Mouse (Mus musculus): ENCODE results near the gene Dusp22. TPM values are rescaled to one million over a fixed set of nuclear protein-coding genes. Genes with fewer than 3 reads are reported as not detected.
A peak's percentile ranks its signal among the peaks of the same experiment; 100 is the strongest.

Gene Dusp22
- polyA plus RNA-seq, 1 experiment from 2014 or later: 18.0 TPM

DNA sequence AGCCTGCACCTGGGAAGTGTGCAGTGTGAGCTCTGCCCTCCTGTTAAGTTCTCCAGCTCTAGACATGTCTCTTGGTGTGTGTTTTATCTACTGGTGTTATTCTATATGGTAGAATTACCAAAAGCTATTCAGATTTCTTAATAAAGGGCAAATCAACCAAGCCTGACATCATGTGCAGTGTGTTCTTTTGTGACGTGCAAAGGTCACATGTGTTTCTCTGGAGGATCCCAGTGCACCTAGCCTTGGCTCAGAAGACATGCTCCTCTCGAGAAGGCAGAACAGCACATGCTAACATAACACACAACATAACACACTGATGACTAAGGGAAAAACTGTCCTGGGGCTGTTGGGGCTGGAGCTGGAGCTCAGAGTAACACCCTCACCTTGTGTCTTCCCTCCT, 51.3 kb downstream of the Dusp22 start:
- H3K27me3 ChIP-seq (replicated peaks; ENCODE audit: low read depth, poor library complexity, severe bottlenecking): no peaks in the 10 kb centered on the region
- DNase-seq (ENCODE audit: low spot score): no peak
- no peak overlapping the region for H3K4me3 ChIP-seq
- H3K4me1 ChIP-seq: no peaks in the 10 kb centered on the region
- no peak overlapping the region for H3K27ac ChIP-seq (replicated peaks)
- no peaks in the 10 kb centered on the region; the same call in 1 of the 2 replicates for H3K36me3 ChIP-seq (replicated peaks)
- 86% methylated on average over 2 of the region's 2 CpGs for WGBS
- no peaks in the 10 kb centered on the region for H3K9me3 ChIP-seq

DNA sequence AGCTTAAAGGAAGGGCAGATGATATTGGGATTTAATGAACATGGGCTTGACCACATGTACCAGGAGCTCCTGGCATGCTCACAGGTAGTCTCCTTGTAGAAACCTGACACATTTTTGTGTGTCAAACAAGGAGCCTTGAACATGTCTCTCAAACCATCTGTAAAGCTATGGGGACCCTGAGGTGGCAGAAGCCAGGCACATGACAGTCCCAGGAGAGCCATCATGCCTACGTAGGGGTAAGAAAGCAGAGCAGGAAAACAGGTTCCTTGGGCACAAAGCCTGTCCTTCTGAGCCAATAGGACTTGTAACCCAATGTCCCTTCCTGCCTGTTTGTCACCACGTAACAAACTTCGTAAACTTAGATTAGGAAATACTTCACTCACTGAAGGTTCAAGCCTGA, 51.9 kb downstream of the Dusp22 start:
- no peaks in the 10 kb centered on the region for H3K27me3 ChIP-seq (replicated peaks; ENCODE audit: low read depth, poor library complexity, severe bottlenecking)
- H3K4me3 ChIP-seq: no peak overlapping the region
- H3K36me3 ChIP-seq (replicated peaks): no peaks in the 10 kb centered on the region; the same call in 1 of the 2 replicates
- H3K9me3 ChIP-seq: no peaks in the 10 kb centered on the region
- WGBS: 93% methylated on average over 3 of the region's 3 CpGs
- peaks cover 1% of the 10 kb centered on the region; the same call in 1 of the 2 replicates for H3K4me1 ChIP-seq
- no peak overlapping the region for H3K27ac ChIP-seq (replicated peaks)
- DNase-seq (ENCODE audit: low spot score): no peak

DNA sequence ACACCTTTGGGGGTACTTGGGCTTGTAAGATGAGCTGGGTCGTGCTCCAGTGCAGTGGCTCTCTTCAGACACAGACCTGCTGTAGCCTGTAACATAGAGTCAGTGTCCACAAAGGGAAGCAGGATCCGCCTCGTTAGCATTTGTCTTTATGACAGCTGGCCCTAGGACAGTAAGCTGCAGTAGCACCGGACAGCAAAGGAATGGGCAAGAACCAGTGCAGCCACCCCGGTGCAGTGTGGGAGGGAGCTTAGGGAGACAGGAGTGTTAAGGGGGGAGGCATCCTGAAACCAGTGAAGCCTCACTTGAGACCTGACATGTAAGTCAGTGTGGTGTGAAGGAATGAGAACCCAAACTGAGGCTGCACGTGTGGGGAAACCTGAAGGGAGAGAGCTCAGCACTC, 52.5 kb downstream of the Dusp22 start:
- peaks cover 4% of the 10 kb centered on the region; the same call in 1 of the 2 replicates for H3K4me1 ChIP-seq
- H3K36me3 ChIP-seq (replicated peaks): no peaks in the 10 kb centered on the region; the same call in 1 of the 2 replicates
- no peak overlapping the region for H3K27ac ChIP-seq (replicated peaks)
- 88% methylated on average over 6 of the region's 6 CpGs for WGBS
- no peaks in the 10 kb centered on the region for H3K27me3 ChIP-seq (replicated peaks; ENCODE audit: low read depth, poor library complexity, severe bottlenecking)
- H3K4me3 ChIP-seq: no peak overlapping the region
- no peak for DNase-seq (ENCODE audit: low spot score)
- no peaks in the 10 kb centered on the region for H3K9me3 ChIP-seq

DNA sequence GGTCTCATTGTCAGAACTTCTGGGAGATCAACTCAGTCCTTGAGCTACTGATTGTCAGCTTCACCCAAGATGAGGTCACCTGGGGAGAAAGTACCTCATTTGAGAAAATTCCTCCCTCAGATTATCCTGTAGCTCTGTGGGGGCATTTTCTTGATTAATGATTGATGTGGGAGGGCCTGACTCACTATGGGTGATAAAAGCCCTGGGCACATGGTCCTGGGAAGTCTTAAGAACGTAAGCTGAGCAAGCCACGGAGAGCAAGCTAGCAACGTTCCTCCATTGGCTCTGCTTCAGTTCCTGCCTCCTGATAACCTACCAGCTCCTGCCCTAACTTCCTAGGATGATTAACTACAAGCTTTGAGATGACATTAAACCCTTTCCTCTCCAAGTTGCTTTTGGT, 53.8 kb downstream of the Dusp22 start:
- no peaks in the 10 kb centered on the region; the same call in 1 of the 2 replicates for H3K36me3 ChIP-seq (replicated peaks)
- peaks cover 4% of the 10 kb centered on the region; the same call in 1 of the 2 replicates for H3K4me1 ChIP-seq
- H3K27ac ChIP-seq (replicated peaks): no peak overlapping the region
- WGBS: 83% methylated on average over 3 of the region's 3 CpGs
- no peaks in the 10 kb centered on the region for H3K27me3 ChIP-seq (replicated peaks; ENCODE audit: low read depth, poor library complexity, severe bottlenecking)
- no peak overlapping the region for H3K4me3 ChIP-seq
- DNase-seq (ENCODE audit: low spot score): no peak
- H3K9me3 ChIP-seq: no peaks in the 10 kb centered on the region

DNA sequence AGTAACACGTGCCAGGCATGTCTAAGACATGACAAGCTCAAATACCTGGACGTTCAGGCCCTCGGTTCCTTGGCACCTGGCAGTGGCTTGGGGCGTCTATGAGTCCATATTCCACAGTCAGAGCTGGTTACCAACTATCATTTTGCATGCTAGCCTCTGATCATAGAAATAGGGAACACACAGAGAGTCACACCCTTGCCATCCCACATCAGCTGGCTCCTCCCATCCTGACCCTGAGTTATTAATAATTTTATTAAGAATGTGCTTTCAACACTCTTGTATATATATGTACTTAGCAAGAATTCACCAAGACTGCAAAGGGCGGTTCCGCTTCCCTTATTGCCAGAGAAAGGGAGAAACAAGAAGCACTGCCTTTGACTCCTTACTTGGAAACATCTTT, 54.8 kb downstream of the Dusp22 start:
- Histone ChIP-seq H3K27me3 (replicated peaks; ENCODE audit: low read depth, poor library complexity, severe bottlenecking) (no peaks in the 10 kb centered on the region), H3K4me1 (peaks cover 10% of the 10 kb centered on the region), H3K4me3 (no peak overlapping the region), H3K27ac (replicated peaks) (no peak overlapping the region), H3K9me3 (no peaks in the 10 kb centered on the region), H3K36me3 (replicated peaks) (no peaks in the 10 kb centered on the region)
- 90% methylated on average over 6 of the region's 6 CpGs for WGBS
- DNase-seq (ENCODE audit: low spot score): no peak

DNA sequence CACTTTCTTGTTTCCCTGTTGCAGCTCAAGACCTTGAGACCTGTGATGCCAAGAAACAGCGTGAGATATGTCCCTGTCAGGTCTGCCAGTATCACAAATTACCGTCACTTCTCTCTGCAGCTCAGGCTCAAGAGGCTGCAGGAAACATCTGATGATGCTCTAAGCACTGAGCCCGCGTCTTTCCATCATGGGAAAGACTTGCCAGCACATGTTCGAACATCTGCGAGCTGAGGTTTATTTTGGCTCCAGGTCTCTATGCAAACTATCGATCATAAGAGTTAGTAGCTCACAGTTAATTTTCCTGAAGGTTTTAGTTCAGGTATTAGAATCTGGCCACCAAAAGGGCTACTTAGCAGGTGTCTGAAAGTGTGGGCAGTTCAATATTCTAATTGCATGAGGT, 55.3 kb downstream of the Dusp22 start:
- no peaks in the 10 kb centered on the region for H3K9me3 ChIP-seq
- no peak for DNase-seq (ENCODE audit: low spot score)
- H3K27ac ChIP-seq (replicated peaks): no peak overlapping the region
- H3K27me3 ChIP-seq (replicated peaks; ENCODE audit: low read depth, poor library complexity, severe bottlenecking): no peaks in the 10 kb centered on the region
- H3K36me3 ChIP-seq (replicated peaks): no peaks in the 10 kb centered on the region
- H3K4me3 ChIP-seq: no peak overlapping the region
- H3K4me1 ChIP-seq: peaks cover 15% of the 10 kb centered on the region
- 88% methylated on average over 7 of the region's 7 CpGs for WGBS

DNA sequence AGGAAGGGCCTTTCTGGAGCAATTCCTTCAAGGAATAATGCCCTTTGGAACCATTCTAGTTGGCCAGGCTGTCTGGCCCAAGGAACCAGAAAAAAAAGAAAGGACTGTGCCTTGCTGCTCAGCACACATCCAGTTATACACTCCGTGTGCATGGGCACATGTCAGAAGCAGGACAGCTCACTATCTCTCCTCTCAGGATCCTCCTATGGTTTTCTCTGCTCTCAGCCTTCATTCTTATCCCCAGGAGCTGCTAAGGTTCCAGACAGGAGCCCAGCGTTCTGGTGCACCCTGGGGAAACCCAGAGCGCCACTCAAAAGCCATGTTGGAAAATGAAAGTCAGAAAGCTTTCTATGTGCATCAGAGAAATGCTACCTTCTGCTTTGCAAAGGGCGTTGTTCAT, 55.8 kb downstream of the Dusp22 start:
- Histone ChIP-seq H3K4me3 (no peak overlapping the region), H3K9me3 (no peaks in the 10 kb centered on the region), H3K27me3 (replicated peaks; ENCODE audit: low read depth, poor library complexity, severe bottlenecking) (no peaks in the 10 kb centered on the region), H3K27ac (replicated peaks) (no peak overlapping the region), H3K4me1 (peaks cover 16% of the 10 kb centered on the region), H3K36me3 (replicated peaks) (no peaks in the 10 kb centered on the region)
- WGBS: 86% methylated on average over 4 of the region's 4 CpGs
- no peak for DNase-seq (ENCODE audit: low spot score)

DNA sequence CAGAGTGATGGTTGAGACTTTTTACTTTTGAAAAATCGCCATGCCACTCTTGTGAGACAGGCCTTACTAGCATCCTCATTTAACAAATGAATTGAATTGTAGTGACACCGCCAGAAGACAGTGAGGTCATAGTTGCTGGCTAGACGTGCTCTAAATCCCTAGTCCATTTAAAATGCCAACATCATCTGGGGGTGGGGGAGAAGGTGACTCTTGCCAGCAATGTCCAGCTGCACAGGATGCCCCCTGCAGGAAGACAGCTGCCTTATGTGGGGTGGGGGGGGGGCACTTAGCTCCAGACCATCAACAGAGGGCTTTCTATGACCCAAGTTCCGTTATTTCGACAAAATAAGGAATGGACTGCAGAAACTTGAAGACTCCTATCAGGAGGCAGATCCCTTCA, 56.8 kb downstream of the Dusp22 start:
- Histone ChIP-seq H3K4me1 (peaks cover 19% of the 10 kb centered on the region), H3K9me3 (no peaks in the 10 kb centered on the region), H3K36me3 (replicated peaks) (no peaks in the 10 kb centered on the region), H3K4me3 (no peak overlapping the region), H3K27me3 (replicated peaks; ENCODE audit: low read depth, poor library complexity, severe bottlenecking) (no peaks in the 10 kb centered on the region), H3K27ac (replicated peaks) (no peak overlapping the region)
- no peak for DNase-seq (ENCODE audit: low spot score)
- 78% methylated on average over 5 of the region's 5 CpGs for WGBS

DNA sequence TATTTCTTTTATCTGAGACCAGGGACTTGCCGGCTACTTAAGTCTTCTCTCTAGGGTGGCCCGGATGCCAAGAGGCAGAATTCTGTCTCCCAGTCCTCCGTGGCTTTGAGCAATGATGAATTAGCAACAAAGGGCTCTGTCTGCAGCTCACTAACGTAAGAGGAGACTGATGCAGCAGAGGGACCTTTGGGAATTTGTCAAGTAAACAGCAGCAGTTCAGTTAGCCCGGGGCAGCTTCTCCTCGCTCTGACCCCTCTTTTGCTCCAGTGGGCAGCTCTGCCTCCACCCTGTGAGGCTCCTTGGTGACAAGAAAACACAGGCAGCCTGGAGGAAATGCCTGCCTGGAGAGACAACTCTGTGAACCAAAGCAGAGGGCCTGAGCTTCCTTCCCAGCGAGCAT, 62.8 kb downstream of the Dusp22 start:
- Histone ChIP-seq H3K27me3 (replicated peaks; ENCODE audit: low read depth, poor library complexity, severe bottlenecking) (no peaks in the 10 kb centered on the region), H3K4me3 (no peak overlapping the region), H3K36me3 (replicated peaks) (no peaks in the 10 kb centered on the region), H3K27ac (replicated peaks) (peak overlapping the region; percentile 49; the same call in 1 of the 2 replicates), H3K4me1 (peaks cover 49% of the 10 kb centered on the region), H3K9me3 (no peaks in the 10 kb centered on the region)
- DNase-seq (ENCODE audit: low spot score): peak; percentile 54
- WGBS: 7% methylated on average over 7 of the region's 7 CpGs

DNA sequence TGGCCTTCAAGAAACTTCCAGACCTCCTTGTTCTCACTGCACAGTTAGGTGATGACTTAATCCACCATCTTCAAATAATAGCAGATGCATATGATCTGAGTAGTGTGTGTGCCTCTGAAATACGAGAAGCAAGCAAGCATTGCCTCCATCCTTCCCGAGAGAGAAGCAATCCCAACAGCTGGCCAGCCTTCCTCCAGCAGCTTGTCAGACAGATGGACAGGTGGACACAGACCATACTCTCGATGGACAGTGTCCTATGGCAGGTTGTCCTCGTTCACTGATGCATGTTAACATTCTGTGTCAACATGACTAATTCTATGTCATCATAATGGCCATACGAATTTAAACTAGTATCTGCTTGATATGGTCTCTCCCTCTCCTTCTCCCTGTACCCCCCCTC, 63.5 kb downstream of the Dusp22 start:
- WGBS: 47% methylated on average over 5 of the region's 5 CpGs

DNA sequence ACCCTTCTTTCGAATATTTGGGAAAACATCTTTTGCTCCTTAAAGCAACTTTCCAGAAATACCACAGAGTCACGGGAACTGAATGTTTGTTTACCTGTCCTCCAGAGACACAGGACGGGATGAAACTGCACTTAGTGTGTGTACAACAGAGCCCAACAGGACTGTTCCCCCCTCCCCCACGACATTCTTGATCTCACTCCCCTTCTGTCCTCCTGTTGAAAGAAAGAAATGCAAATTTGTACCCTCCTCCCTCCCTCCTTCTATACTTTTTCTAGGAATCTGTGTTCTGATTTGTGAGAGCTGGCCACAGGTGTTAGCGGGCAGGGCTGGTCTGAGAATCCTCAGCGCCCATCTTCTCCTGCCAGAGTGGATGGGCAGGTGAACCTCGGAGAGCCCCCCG, 64.1 kb downstream of the Dusp22 start:
- Histone ChIP-seq H3K4me1 (peaks cover 48% of the 10 kb centered on the region), H3K4me3 (no peak overlapping the region), H3K27me3 (replicated peaks; ENCODE audit: low read depth, poor library complexity, severe bottlenecking) (no peaks in the 10 kb centered on the region), H3K27ac (replicated peaks) (no peak overlapping the region), H3K9me3 (no peaks in the 10 kb centered on the region), H3K36me3 (replicated peaks) (no peaks in the 10 kb centered on the region)
- WGBS: 53% methylated on average over 8 of the region's 8 CpGs
- no peak for DNase-seq (ENCODE audit: low spot score)

More for the DNA sequence above, 63.5 kb downstream of the Dusp22 start:
- Histone ChIP-seq H3K4me3 (no peak overlapping the region), H3K4me1 (peaks cover 49% of the 10 kb centered on the region), H3K9me3 (no peaks in the 10 kb centered on the region), H3K27me3 (replicated peaks; ENCODE audit: low read depth, poor library complexity, severe bottlenecking) (no peaks in the 10 kb centered on the region), H3K27ac (replicated peaks) (no peak overlapping the region), H3K36me3 (replicated peaks) (no peaks in the 10 kb centered on the region)
- no peak for DNase-seq (ENCODE audit: low spot score)

DNA sequence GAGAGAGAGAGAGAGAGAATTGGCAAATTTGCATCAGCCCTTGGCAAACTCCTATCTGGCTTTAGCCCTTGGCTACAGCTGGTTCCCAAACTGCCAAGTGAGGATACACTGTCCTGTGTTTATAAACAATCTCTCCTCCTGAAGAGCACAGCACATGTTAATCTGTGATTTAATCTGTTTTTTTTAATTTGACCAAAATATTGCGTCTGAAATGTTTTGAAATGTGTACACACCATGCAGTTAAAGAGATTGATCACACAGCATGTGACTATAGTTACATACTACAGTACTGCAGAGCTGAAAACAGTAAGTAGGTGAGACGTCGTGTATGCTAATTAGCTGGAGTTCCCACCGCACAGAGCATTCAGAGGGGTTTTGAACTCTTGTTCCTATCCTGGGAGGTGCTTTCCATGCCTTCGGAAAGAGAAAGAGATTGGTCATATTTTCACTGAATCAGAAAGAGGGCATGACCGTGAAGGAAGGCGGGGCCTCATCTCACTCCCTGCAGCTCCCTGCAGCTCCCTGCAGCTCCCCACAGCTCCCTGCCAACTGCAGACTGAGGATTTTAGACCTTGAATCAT, 65.0 kb downstream of the Dusp22 start:
- Histone ChIP-seq H3K27me3 (replicated peaks; ENCODE audit: low read depth, poor library complexity, severe bottlenecking) (no peaks in the 10 kb centered on the region), H3K4me3 (no peak overlapping the region), H3K4me1 (peaks cover 41% of the 10 kb centered on the region), H3K9me3 (no peaks in the 10 kb centered on the region), H3K27ac (replicated peaks) (no peak overlapping the region), H3K36me3 (replicated peaks) (no peaks in the 10 kb centered on the region)
- DNase-seq (ENCODE audit: low spot score): no peak
- WGBS: 32% methylated on average over 7 of the region's 7 CpGs

DNA sequence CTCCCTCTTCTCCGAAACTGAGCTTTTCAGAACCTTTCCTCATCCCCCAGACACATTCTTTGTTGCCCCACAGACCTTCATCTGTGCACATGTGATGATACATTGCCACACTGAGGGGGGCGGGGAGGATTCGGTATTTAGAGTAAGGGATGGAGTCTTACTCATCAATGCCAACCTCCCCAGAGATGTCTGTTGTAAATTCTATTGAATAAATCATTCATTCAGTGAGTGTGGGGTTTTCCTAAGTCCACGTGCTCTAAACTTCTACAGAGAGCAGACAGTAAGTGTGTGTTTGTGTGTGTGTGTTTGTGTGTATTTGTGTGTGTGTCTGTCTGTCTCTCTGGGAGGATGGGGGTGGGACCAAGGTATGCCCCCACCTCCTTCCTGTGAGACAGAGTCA, 67.1 kb downstream of the Dusp22 start:
- H3K27ac ChIP-seq (replicated peaks): no peak overlapping the region
- H3K4me1 ChIP-seq: peaks cover 31% of the 10 kb centered on the region
- no peak overlapping the region for H3K4me3 ChIP-seq
- no peaks in the 10 kb centered on the region for H3K9me3 ChIP-seq
- DNase-seq (ENCODE audit: low spot score): no peak
- no peaks in the 10 kb centered on the region for H3K27me3 ChIP-seq (replicated peaks; ENCODE audit: low read depth, poor library complexity, severe bottlenecking)
- no peaks in the 10 kb centered on the region for H3K36me3 ChIP-seq (replicated peaks)
- 81% methylated on average over 4 of the region's 4 CpGs for WGBS

All from embryonic facial prominence, embryonic 10.5 days (tissue).